Mouse (Mus musculus): ENCODE results near the gene Dnah8. TPM values are rescaled to one million over a fixed set of nuclear protein-coding genes. Genes with fewer than 3 reads are reported as not detected.

Gene Dnah8
- total RNA-seq, 2 experiments from 2014 or later: 0.11 TPM; not detected in 1

- intact Hi-C loops (cut with DNase I): loop anchor here (2.0 to 10.0 kb wide), 2 partner anchors 204 to 292 kb away; no protein-coding TSS in a partner anchor
- peak; percentile 96; the same call in 1 of the 2 replicates for TF ChIP-seq CTCF (IDR thresholded peaks at IDR 0.05)
Measured at GRCm38 (mm10) chr17:30746056-30747024, 122.2 kb downstream of the Dnah8 start.

DNA sequence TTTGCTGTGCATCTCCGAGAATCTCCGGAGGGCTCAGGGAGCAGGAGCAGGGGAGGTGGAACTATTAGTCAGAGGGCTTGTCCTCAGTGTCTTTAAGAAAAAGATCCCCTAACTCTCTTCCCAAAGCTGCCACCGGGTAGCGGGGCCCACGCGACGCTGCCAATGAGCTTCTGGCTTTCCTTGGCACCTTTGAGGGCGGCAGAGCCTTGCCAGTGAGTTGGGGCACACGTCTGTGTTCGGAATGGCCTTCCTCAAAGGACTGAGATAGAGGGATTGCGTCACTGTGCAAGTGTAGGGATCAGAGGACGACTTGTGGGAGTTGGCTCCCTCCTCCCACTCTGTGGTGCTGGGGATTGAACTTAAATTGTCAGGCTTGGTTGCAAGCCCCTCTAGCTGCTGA is 125.2 kb downstream of the Dnah8 start:
- intact Hi-C loops (cut with DNase I): loop anchor here (10.0 kb wide), 1 partner anchor 295 kb away; no protein-coding TSS in a partner anchor
- no peak for TF ChIP-seq CTCF (IDR thresholded peaks at IDR 0.05)
- no peak overlapping the region for H3K4me3 ChIP-seq
- no peak for DNase-seq
- H3K27ac ChIP-seq: no peak overlapping the region

More at GRCm38 (mm10) chr17:30746056-30747024, 122.2 kb downstream of the Dnah8 start:
- Histone ChIP-seq H3K4me3 (no peak overlapping the region), H3K27ac (no peak overlapping the region)
- peak; percentile 46 for DNase-seq

- intact Hi-C loops (cut with DNase I): no loop called here
- DNase-seq: no peak
- no peak overlapping the region for H3K4me3 ChIP-seq
- no peak overlapping the region for H3K27ac ChIP-seq
- no peak for TF ChIP-seq CTCF (IDR thresholded peaks at IDR 0.05)
Measured at GRCm38 (mm10) chr17:30750269-30750668, 126.1 kb downstream of the Dnah8 start.

- DNase-seq: no peak
- TF ChIP-seq CTCF (IDR thresholded peaks at IDR 0.05): no peak
- no peak overlapping the region for H3K27ac ChIP-seq
- peak overlapping the region; percentile 22 for H3K4me3 ChIP-seq
- intact Hi-C loops (cut with DNase I): no loop called here
Measured at GRCm38 (mm10) chr17:30752370-30752818, 128.2 kb downstream of the Dnah8 start.

- TF ChIP-seq CTCF (IDR thresholded peaks at IDR 0.05): no peak
- Histone ChIP-seq H3K4me3 (no peak overlapping the region), H3K27ac (no peak overlapping the region)
- no peak for DNase-seq
- intact Hi-C loops (cut with DNase I): no loop called here
Measured at GRCm38 (mm10) chr17:30753201-30753600, 129.0 kb downstream of the Dnah8 start.

GRCm38 (mm10) chr17:30756771-30757170 is 132.6 kb downstream of the Dnah8 start:
- TF ChIP-seq CTCF (IDR thresholded peaks at IDR 0.05): no peak
- no peak for DNase-seq
- intact Hi-C loops (cut with DNase I): no loop called here

DNA sequence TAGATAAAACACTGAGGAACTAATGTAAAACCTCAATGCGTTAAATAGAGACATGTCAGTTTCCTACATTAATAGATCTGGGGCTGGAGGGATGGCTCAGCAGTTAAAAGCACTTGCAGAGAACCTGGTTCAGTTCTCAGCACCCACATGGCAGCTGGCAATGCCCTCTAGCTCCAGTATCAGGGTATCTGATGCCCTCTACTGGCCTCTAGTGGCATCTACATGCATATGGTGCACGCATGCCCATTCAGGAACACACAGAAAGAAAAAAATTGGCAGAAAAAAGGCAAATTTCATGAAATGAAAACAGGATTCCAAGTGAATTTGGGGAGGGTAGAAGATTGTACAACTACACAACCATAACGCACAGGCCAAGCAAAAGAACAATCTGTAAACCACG is 136.2 kb downstream of the Dnah8 start:
- Histone ChIP-seq H3K4me3 (no peak overlapping the region), H3K27ac (no peak overlapping the region)
- intact Hi-C loops (cut with DNase I): no loop called here
- DNase-seq: no peak
- TF ChIP-seq CTCF (IDR thresholded peaks at IDR 0.05): peak; percentile 18; the same call in 1 of the 2 replicates

More at GRCm38 (mm10) chr17:30756771-30757170, 132.6 kb downstream of the Dnah8 start:
- Histone ChIP-seq H3K4me3 (no peak overlapping the region), H3K27ac (no peak overlapping the region)

DNA sequence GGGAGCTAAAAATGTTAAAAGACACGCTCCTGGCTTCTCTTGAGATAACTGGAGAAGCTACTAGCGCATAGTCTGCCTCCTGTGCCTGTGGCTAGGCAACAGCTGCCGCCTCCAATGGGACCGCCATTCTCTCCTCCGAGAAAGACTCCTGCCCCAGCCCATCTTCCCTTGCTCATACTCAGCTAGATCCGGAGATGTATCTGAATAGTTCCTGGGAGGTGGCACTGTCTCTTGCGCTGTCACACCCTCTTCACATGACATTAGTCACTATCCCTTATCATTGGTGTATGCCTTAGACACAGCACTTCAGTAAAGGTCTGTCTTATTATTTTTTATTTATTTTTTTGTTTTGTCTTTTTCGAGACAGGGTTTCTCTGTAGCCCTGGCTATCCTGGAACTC is 140.1 kb downstream of the Dnah8 start:
- no peak overlapping the region for H3K27ac ChIP-seq
- DNase-seq: no peak
- no peak for TF ChIP-seq CTCF (IDR thresholded peaks at IDR 0.05)
- intact Hi-C loops (cut with DNase I): no loop called here
- H3K4me3 ChIP-seq: no peak overlapping the region

DNA sequence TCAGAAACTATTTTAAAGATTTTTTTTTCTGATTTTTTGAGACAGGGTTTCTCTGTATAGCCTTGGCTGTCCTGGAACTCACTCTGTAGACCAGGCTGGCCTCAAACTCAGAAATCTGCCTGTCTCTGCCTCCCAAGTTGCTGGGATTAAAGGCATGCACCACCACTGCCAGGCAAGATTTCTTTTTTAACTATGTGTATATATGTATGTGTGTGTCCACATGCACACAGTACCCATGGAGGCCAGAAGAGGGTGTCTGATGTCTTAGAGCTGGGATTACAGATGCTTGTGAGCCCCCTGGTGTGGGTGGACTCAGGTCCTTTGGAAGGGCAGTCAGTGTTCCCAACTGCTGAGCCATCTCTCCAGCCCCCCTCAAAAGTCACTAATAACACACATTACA is 150.3 kb downstream of the Dnah8 start:
- Histone ChIP-seq H3K4me3 (no peak overlapping the region), H3K27ac (no peak overlapping the region)
- no peak for DNase-seq
- intact Hi-C loops (cut with DNase I): no loop called here
- no peak for TF ChIP-seq CTCF (IDR thresholded peaks at IDR 0.05)

DNA sequence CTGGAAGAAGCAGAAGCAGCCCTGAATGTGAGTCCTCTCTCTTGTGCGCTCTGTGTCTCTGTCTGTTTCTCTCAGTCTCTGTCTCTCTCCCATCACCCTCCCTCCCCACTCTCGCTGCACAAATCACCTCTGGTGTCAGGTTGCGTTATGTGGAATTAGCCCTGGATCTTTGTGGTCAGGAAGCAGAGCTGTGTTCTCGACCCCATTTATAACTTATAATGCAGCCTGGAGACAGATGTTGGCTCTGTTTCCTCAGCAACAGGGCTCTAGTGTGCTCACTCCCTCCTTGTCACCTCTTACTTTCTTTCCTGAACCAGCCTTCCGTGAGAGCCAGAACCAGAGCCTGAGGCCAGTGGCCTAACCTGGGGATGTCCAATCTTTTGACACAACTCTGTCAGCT is 150.9 kb downstream of the Dnah8 start:
- TF ChIP-seq CTCF (IDR thresholded peaks at IDR 0.05): no peak
- DNase-seq: no peak
- Histone ChIP-seq H3K27ac (no peak overlapping the region), H3K4me3 (no peak overlapping the region)
- intact Hi-C loops (cut with DNase I): no loop called here

GRCm38 (mm10) chr17:30781046-30781445 is 156.9 kb downstream of the Dnah8 start:
- Histone ChIP-seq H3K4me3 (no peak overlapping the region), H3K27ac (no peak overlapping the region)
- DNase-seq: no peak
- no peak for TF ChIP-seq CTCF (IDR thresholded peaks at IDR 0.05)
- intact Hi-C loops (cut with DNase I): no loop called here

- Histone ChIP-seq H3K4me3 (no peak overlapping the region), H3K27ac (no peak overlapping the region)
- no peak for TF ChIP-seq CTCF (IDR thresholded peaks at IDR 0.05)
- intact Hi-C loops (cut with DNase I): no loop called here
- no peak for DNase-seq
Measured at GRCm38 (mm10) chr17:30782286-30782685, 158.1 kb downstream of the Dnah8 start.

DNA sequence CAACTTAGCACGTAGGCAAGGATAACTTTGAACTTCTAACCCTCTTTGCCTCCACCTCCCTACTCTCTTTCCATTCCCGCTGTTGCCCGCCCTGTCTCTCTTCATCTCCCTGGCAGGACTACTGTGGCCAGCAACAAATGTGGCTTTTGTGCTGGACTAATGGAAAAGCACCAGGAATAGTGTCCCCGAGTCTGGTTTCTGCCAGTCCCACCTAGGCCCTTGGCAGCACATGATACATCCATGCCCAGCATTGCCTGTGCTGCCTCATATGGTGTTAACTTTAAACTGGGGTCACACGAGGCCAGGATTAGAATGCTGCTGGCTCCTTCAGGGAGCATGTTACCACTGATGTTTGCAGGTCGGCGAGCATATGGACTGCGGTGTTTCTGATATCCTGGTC is 164.2 kb downstream of the Dnah8 start:
- no peak for TF ChIP-seq CTCF (IDR thresholded peaks at IDR 0.05)
- H3K4me3 ChIP-seq: no peak overlapping the region
- intact Hi-C loops (cut with DNase I): no loop called here
- no peak for DNase-seq
- no peak overlapping the region for H3K27ac ChIP-seq

Data from gastrocnemius, adult 2 months (tissue).